Mouse (Mus musculus): ENCODE results near the gene Gm20388. TPM values are rescaled to one million over a fixed set of nuclear protein-coding genes. Genes with fewer than 3 reads are reported as not detected.

Gene Gm20388
- polyA plus RNA-seq, 1 experiment from 2014 or later: not detected

DNA sequence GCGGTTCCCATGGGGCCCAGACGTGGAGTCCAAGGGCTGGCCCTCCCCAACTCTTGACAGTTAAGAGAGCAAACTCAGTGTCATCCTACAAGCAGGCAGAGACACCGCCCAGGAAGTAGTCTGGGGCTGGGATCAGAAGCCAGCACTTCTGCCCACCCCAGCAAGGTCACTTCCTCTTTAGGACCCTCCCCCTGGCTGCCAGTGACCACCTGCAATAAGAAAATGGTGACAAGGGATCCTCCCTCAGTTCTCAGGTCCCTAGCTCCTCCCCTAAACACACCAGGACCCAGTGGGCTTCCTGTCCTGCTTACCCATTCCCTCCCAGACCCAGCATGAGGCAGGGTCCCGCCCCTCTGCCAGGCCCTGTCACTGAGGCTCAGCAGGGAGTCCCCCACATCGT lies 2637.2 kb downstream of the Gm20388 start:
- Histone ChIP-seq H3K4me1 (ENCODE audit: control insufficient read depth in 2 of 2, insufficient read depth in 2 of 2, low read length in 2 of 2) (peaks cover 32 to 46% of the 10 kb centered on the region in 2 experiments), H3K4me2 (ENCODE audit: low read length) (peak overlapping the region; percentile 92), H3K4me3 (ENCODE audit: control insufficient read depth in 1 of 2, insufficient read depth in 1 of 2, low read depth in 1 of 2, low read length in 2 of 2) (no peak overlapping the region), H3K9me3 (ENCODE audit: control insufficient read depth, low read length) (no peaks in the 10 kb centered on the region), H3K9ac (ENCODE audit: low read length) (peak overlapping the region; percentile 47; the same call in 1 of the 2 replicates), H3K27ac (replicated peaks in 1 of 2; ENCODE audit: control insufficient read depth in 1 of 2, insufficient read depth in 1 of 2, low read depth in 2 of 2, low read length in 2 of 2) (peak overlapping the region; percentile 25 to 68), H3K36me3 (ENCODE audit: control insufficient read depth, insufficient read depth, low read length) (no peaks in the 10 kb centered on the region), H3K27me3 (ENCODE audit: control insufficient read depth, insufficient read depth, low read length) (no peaks in the 10 kb centered on the region)
- ATAC-seq (ENCODE audit: insufficient number of reproducible peaks, insufficient read depth, low FRiP score, low read depth): no peak
- WGBS: 29% methylated on average over 5 of the region's 5 CpGs

DNA sequence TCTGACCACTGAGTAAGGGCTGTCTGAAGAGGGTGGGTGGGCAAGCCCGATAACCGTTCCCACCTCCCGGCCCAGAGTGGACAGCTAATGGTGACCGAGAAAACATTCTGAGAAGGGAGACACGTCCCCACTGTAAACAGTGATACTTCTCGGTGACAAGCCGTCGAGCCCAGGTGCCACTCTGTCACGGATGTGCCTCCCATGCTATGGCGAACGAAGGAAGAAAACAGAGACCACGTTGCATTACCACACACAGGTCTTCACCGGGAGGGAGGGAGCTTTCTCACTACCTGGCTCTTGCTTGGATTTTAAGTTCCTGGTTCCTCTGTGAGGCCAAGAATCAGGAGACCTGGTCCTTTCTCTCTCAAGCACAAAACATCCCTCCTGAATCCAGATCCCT lies 2637.7 kb downstream of the Gm20388 start:
- peak overlapping the region; percentile 25 to 68; a peak in 2 of 4 replicates for H3K27ac ChIP-seq (replicated peaks in 1 of 2; ENCODE audit: control insufficient read depth in 1 of 2, insufficient read depth in 1 of 2, low read depth in 2 of 2, low read length in 2 of 2)
- 66% methylated on average over 13 of the region's 13 CpGs for WGBS
- H3K9me3 ChIP-seq (ENCODE audit: control insufficient read depth, low read length): no peaks in the 10 kb centered on the region
- H3K9ac ChIP-seq (ENCODE audit: low read length): no peak overlapping the region; the same call in 1 of the 2 replicates
- no peak for ATAC-seq (ENCODE audit: insufficient number of reproducible peaks, insufficient read depth, low FRiP score, low read depth)
- peak overlapping the region; percentile 92 for H3K4me2 ChIP-seq (ENCODE audit: low read length)
- no peaks in the 10 kb centered on the region for H3K27me3 ChIP-seq (ENCODE audit: control insufficient read depth, insufficient read depth, low read length)
- H3K4me3 ChIP-seq (ENCODE audit: control insufficient read depth in 1 of 2, insufficient read depth in 1 of 2, low read depth in 1 of 2, low read length in 2 of 2): no peak overlapping the region
- no peaks in the 10 kb centered on the region for H3K36me3 ChIP-seq (ENCODE audit: control insufficient read depth, insufficient read depth, low read length)
- peaks cover 32 to 46% of the 10 kb centered on the region in 2 experiments for H3K4me1 ChIP-seq (ENCODE audit: control insufficient read depth in 2 of 2, insufficient read depth in 2 of 2, low read length in 2 of 2)

DNA sequence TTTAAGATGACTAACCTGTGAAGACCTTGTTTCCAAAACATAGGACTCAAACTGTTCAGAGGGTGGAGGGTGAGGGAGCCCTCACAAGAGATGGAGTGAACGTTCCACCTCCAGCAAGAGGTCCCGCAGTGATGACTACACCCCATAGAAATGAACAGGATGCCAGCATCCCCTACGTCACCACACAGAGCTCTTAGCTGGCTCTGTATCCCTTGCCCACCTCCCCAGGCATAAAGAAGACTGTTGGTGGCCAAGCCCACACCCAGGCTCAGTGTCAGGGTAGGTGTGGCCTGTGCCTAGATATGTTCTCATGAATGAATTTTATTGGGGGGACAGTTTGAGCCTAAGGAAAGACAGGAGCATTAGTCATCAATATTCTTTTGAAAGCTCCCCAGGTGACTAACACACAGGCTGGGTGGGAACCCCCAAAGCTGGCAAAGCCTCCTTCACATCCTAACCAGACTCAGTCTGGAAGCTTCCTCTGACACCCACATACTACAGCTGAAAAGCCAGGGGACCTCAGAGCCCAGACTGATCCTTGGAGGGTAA lies 2638.3 kb downstream of the Gm20388 start:
- H3K27me3 ChIP-seq (ENCODE audit: control insufficient read depth, insufficient read depth, low read length): no peaks in the 10 kb centered on the region
- H3K9me3 ChIP-seq (ENCODE audit: control insufficient read depth, low read length): no peaks in the 10 kb centered on the region
- 45% methylated on average over 3 of the region's 3 CpGs for WGBS
- peaks cover 32 to 46% of the 10 kb centered on the region in 2 experiments for H3K4me1 ChIP-seq (ENCODE audit: control insufficient read depth in 2 of 2, insufficient read depth in 2 of 2, low read length in 2 of 2)
- H3K4me2 ChIP-seq (ENCODE audit: low read length): peak overlapping the region; percentile 92
- H3K36me3 ChIP-seq (ENCODE audit: control insufficient read depth, insufficient read depth, low read length): no peaks in the 10 kb centered on the region
- no peak for ATAC-seq (ENCODE audit: insufficient number of reproducible peaks, insufficient read depth, low FRiP score, low read depth)
- H3K9ac ChIP-seq (ENCODE audit: low read length): peak overlapping the region; percentile 91; the same call in 1 of the 2 replicates
- H3K27ac ChIP-seq (replicated peaks in 1 of 2; ENCODE audit: control insufficient read depth in 1 of 2, insufficient read depth in 1 of 2, low read depth in 2 of 2, low read length in 2 of 2): peak overlapping the region in 1 of 2 experiments; percentile 33; a peak in 1 of 4 replicates
- peak overlapping the region; percentile 4 to 77; a peak in 2 of 4 replicates for H3K4me3 ChIP-seq (ENCODE audit: control insufficient read depth in 1 of 2, insufficient read depth in 1 of 2, low read depth in 1 of 2, low read length in 2 of 2)

DNA sequence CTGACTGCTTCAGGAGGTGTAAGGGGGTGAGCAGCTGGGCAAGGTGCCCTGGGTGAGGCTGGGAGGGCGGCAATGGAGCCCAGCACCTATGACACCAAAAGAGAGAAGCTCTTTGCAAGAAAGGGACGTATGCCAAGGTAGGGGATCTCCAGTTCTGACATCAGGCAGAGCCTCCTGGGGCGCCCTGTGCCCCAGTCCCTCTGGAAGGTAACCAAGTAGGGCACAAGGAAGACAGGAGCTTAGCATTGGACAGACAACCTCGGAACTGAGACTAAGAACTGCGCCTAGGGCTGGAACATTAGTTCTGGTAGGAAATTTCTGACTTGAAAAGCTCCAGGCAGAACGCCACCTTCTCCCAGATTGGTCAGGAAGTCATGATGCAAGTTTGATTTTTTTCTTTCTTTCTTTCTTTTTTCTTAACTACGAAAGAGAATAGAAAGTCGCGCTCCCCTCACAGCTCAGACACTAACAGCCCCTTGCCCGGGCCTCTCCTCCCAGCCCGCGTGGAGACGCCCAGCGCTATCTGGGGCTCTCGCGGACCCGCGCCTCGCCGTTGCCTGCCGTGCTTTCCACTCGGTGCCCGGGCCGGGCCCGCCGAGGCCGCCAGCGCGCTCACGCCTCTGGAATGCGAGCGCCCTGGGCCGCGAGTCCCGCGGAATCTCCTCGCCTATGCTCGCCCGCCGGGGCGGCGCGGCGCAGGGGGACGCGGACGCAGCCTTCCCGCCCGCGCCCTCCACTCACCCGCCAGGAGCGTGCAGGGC lies 2639.8 kb downstream of the Gm20388 start:
- Histone ChIP-seq H3K4me1 (ENCODE audit: control insufficient read depth in 2 of 2, insufficient read depth in 2 of 2, low read length in 2 of 2) (peaks cover 32 to 40% of the 10 kb centered on the region in 2 experiments), H3K27me3 (ENCODE audit: control insufficient read depth, insufficient read depth, low read length) (no peaks in the 10 kb centered on the region), H3K4me2 (ENCODE audit: low read length) (peak overlapping the region; percentile 92), H3K9ac (ENCODE audit: low read length) (peak overlapping the region; percentile 91), H3K4me3 (ENCODE audit: control insufficient read depth in 1 of 2, insufficient read depth in 1 of 2, low read depth in 1 of 2, low read length in 2 of 2) (peak overlapping the region; percentile 67 to 77), H3K36me3 (ENCODE audit: control insufficient read depth, insufficient read depth, low read length) (no peaks in the 10 kb centered on the region), H3K27ac (replicated peaks in 1 of 2; ENCODE audit: control insufficient read depth in 1 of 2, insufficient read depth in 1 of 2, low read depth in 2 of 2, low read length in 2 of 2) (peak overlapping the region; percentile 58 to 86), H3K9me3 (ENCODE audit: control insufficient read depth, low read length) (no peaks in the 10 kb centered on the region)
- ATAC-seq (ENCODE audit: insufficient number of reproducible peaks, insufficient read depth, low FRiP score, low read depth): peak; percentile 33
- 4% methylated on average over 47 of the region's 52 CpGs for WGBS

DNA sequence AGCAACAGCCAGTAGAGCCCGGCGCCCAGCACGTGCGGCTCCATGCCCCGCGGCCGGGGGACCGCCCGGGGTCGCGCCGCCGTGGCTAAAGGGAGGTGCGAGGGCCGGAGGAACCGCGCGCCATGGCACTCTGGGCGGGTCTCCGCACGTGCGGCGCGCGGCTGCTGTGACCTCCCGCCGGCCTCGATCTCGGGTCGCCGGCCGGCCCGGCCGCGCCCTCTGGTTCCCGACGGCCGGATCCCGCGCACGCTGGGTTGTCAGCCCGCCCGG lies 2640.3 kb downstream of the Gm20388 start:
- H3K27ac ChIP-seq (replicated peaks in 1 of 2; ENCODE audit: control insufficient read depth in 1 of 2, insufficient read depth in 1 of 2, low read depth in 2 of 2, low read length in 2 of 2): peak overlapping the region; percentile 58 to 86
- ATAC-seq (ENCODE audit: insufficient number of reproducible peaks, insufficient read depth, low FRiP score, low read depth): no peak
- H3K36me3 ChIP-seq (ENCODE audit: control insufficient read depth, insufficient read depth, low read length): no peaks in the 10 kb centered on the region
- H3K27me3 ChIP-seq (ENCODE audit: control insufficient read depth, insufficient read depth, low read length): no peaks in the 10 kb centered on the region
- H3K4me3 ChIP-seq (ENCODE audit: control insufficient read depth in 1 of 2, insufficient read depth in 1 of 2, low read depth in 1 of 2, low read length in 2 of 2): peak overlapping the region; percentile 67 to 77
- H3K9me3 ChIP-seq (ENCODE audit: control insufficient read depth, low read length): no peaks in the 10 kb centered on the region
- peaks cover 30 to 36% of the 10 kb centered on the region in 2 experiments for H3K4me1 ChIP-seq (ENCODE audit: control insufficient read depth in 2 of 2, insufficient read depth in 2 of 2, low read length in 2 of 2)
- peak overlapping the region; percentile 91 for H3K9ac ChIP-seq (ENCODE audit: low read length)
- WGBS: under 1% methylated on average over 42 of the region's 43 CpGs
- peak overlapping the region; percentile 92 for H3K4me2 ChIP-seq (ENCODE audit: low read length)

DNA sequence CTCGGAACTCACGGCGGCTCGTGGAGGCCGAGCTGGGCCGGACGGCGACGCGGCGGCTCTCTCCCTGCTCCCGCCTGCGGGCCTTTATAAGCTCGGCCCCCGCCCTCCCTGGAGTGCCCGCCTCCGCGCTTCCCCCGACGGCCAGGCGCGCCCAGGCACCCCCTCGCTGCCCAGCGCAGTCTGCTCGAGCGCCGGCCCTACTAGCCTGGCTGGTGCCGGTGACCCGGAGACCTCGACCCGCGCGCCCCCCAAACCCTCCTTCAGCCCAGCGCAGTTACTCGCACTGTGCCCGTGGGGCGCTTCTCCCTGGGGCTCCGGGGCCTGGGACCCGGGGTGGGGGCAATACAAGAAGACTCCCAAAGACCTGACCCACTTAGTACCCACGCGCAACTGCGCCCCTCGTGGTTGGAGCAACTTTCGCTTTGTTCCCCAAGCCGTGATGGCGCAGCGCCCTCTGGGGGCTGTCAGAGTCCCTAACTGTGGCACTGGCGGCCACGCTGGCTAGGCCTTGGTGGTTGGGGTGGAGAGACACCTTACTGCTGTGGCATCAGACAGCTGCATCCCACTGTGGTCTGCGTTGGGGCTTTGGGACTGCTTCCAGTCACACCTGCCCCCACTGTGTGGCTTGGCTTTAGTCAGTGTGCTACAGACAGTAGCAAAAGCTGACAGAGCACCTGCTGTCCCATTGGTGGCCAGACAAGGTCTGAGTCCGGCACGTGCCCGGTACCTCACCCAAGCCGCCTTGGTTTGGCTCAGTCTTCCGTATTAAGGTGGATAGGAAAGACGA lies 2640.8 kb downstream of the Gm20388 start, which contains the start of gene Piezo1:
Gene Piezo1, minus strand, starts transcription at position 65 of the 787 bp plus-strand sequence.
- peak; percentile 77 for ATAC-seq (ENCODE audit: insufficient number of reproducible peaks, insufficient read depth, low FRiP score, low read depth)
- 11% methylated on average over 53 of the region's 56 CpGs for WGBS
- Histone ChIP-seq H3K36me3 (ENCODE audit: control insufficient read depth, insufficient read depth, low read length) (no peaks in the 10 kb centered on the region), H3K4me2 (ENCODE audit: low read length) (peak within 1 kb of the TSS; percentile 92), H3K27me3 (ENCODE audit: control insufficient read depth, insufficient read depth, low read length) (no peaks in the 10 kb centered on the region), H3K4me3 (ENCODE audit: control insufficient read depth in 1 of 2, insufficient read depth in 1 of 2, low read depth in 1 of 2, low read length in 2 of 2) (peak within 1 kb of the TSS; percentile 67 to 77), H3K4me1 (ENCODE audit: control insufficient read depth in 2 of 2, insufficient read depth in 2 of 2, low read length in 2 of 2) (peaks cover 27 to 32% of the 10 kb centered on the region in 2 experiments), H3K27ac (replicated peaks in 1 of 2; ENCODE audit: control insufficient read depth in 1 of 2, insufficient read depth in 1 of 2, low read depth in 2 of 2, low read length in 2 of 2) (peak within 1 kb of the TSS; percentile 58 to 86), H3K9me3 (ENCODE audit: control insufficient read depth, low read length) (no peaks in the 10 kb centered on the region), H3K9ac (ENCODE audit: low read length) (peak within 1 kb of the TSS; percentile 91)

DNA sequence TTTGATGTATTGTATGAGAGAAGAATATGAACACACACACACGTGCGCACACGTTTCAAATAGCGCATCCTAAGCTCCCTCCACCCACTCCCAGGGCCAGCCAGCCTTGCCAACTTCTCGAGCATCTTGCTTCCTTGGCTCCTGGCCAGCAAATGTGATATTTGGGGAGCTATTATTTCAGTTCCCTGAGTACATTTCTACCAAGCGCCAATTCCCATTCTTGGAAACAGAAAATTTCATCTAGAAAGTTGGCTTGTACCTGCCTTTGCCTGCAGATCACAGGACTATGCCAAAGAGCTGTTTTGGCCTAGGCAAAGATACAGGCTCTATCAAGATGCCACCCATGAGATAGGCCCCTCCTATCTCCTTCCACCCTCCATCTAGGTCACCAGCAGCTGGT lies 2644.1 kb downstream of the Gm20388 start:
- WGBS: 59% methylated on average over 6 of the region's 6 CpGs
- H3K36me3 ChIP-seq (ENCODE audit: control insufficient read depth, insufficient read depth, low read length): no peaks in the 10 kb centered on the region
- peaks cover 21 to 22% of the 10 kb centered on the region in 2 experiments for H3K4me1 ChIP-seq (ENCODE audit: control insufficient read depth in 2 of 2, insufficient read depth in 2 of 2, low read length in 2 of 2)
- no peak overlapping the region for H3K9ac ChIP-seq (ENCODE audit: low read length)
- H3K27me3 ChIP-seq (ENCODE audit: control insufficient read depth, insufficient read depth, low read length): no peaks in the 10 kb centered on the region
- ATAC-seq (ENCODE audit: insufficient number of reproducible peaks, insufficient read depth, low FRiP score, low read depth): no peak
- H3K4me2 ChIP-seq (ENCODE audit: low read length): no peak overlapping the region
- no peaks in the 10 kb centered on the region for H3K9me3 ChIP-seq (ENCODE audit: control insufficient read depth, low read length)
- H3K4me3 ChIP-seq (ENCODE audit: control insufficient read depth in 1 of 2, insufficient read depth in 1 of 2, low read depth in 1 of 2, low read length in 2 of 2): no peak overlapping the region
- no peak overlapping the region for H3K27ac ChIP-seq (replicated peaks in 1 of 2; ENCODE audit: control insufficient read depth in 1 of 2, insufficient read depth in 1 of 2, low read depth in 2 of 2, low read length in 2 of 2)

All from heart, embryonic 14.5 days (tissue).